ENCODE assay signal across 8 mouse cellular contexts in the genomic region with DNA sequence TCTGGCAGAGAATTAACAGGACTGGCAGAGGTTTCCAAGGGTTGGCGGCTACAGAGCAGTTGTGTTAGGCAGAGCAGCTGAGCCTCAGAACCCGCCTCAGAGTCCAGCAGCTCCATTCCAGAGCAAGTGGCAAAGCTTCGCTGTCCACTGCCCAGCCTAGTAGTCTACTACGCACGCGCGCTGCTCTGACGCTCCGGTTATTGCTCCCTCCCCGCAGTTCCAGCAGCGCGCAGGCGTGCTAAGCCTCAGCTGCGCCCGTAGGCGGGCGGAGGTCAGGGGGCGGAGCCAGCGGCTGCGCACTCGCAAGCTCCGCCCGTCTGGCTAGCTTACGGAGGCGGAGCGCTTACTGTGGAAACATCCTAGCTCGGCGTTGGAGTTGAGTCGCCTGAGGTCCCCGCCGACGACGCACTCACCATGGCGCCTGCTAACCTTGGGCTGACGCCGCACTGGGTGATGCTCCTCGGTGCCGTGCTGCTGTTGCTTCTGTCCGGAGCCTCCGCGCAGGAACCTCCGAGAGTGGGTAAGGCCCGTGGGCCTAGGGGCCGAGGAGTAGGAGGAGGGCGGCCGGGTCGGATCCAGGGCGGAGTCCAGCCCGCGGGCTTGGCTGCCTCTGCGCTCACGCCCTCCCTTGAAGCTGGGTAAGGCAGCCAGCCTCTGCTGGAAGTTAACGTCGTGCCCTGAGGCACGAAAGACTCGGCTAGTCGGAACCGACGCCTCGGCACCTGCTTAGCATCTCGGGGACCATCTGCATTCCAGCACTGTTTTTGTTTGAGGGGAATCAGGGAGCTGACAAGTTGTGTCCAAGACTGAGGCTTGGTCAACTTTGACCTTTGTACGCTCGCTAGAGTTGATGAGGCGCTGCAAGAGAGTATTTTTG. TPM values are rescaled to one million over a fixed set of nuclear protein-coding genes. Genes with fewer than 3 reads are reported as not detected.
A peak's percentile ranks its signal among the peaks of the same experiment; 100 is the strongest.
DNase-seq lines count a peak whose midpoint lies in the region; ATAC-seq lines count a peak whose summit lies in the region.

TSS of gene Pttg1ip (plus strand) at position 313 of the 877 bp plus-strand sequence.

- DNase-seq in adrenal gland, adult (ENCODE audit: inconsistent age in 2 of 2, low spot score in 1 of 2), result peak; percentile 98
- DNase-seq in embryo, embryonic 10.5 days (ENCODE audit: low spot score), result peak; percentile 99
- DNase-seq in gastrocnemius, postnatal 14 days, result peak; percentile 98
- peak; percentile 93 to 98 for DNase-seq in left cerebral cortex, postnatal 10 days (ENCODE audit: extremely low spot score in 1 of 2, low spot score in 2 of 2)
- peak; percentile 95 for DNase-seq in right cerebral cortex, postnatal 25 days
- DNase-seq in urinary bladder, postnatal 4 days (ENCODE audit: low spot score in 2 of 2), result peak; percentile 95 to 96

- peak; percentile 87 for ATAC-seq in inflammation-experienced regulatory T-cells, adult 6 months
- peak; percentile 84 for ATAC-seq in megakaryocyte-erythroid progenitor cell, adult 5-6 weeks (replicated peaks; ENCODE audit: low FRiP score, low TSS enrichment, poor library complexity, severe bottlenecking)

- intact Hi-C loops in gastrocnemius, postnatal 14 days (cut with DNase I; ENCODE audit: low total_unique reads), result no loop called here
- intact Hi-C loops in left cerebral cortex, postnatal 10 days (cut with DNase I), result loop anchor here (5.0 kb wide), 1 partner anchor 41 kb away; the partner anchor contains the start of gene Ube2g2

RNA-seq across cellular contexts. Expression of gene Pttg1ip, which starts in this region (rescaled TPM):
- 10 to 100 TPM; 47.4 to 51.8 TPM for total RNA-seq in gastrocnemius, postnatal 14 days (2021)
- 100 to 1,000 TPM in 2 of 3 experiments, 10 to 100 TPM in 1; 83.7 to 113 (median 112) TPM for polyA plus RNA-seq in inflammation-experienced regulatory T-cells, adult 6 months (2017; shearing (Covaris generic))
- total RNA-seq in left cerebral cortex, postnatal 10 days (2021), result 10 to 100 TPM; 59.2 to 66.9 TPM
- total RNA-seq in megakaryocyte-erythroid progenitor cell, adult 5-6 weeks (2014; fragmentation: Nextera tagmentation), result 31.7 and 48.4 TPM in 2 replicates
- 36.3 and 37.6 TPM in 2 replicates for total RNA-seq in megakaryocyte-erythroid progenitor cell, adult 5-6 weeks (2017)

Comparison
In these comparisons a context has a peak if more than half of its experiments do, and no peak if none do; other contexts are left out.
1. Peak in every context shown above with its lines: DNase-seq and ATAC-seq.